Mouse (Mus musculus): ENCODE data around the gene Thsd4. TPM values are rescaled to one million over a fixed set of nuclear protein-coding genes. Genes with fewer than 3 reads are reported as not detected.

Gene Thsd4
- polyA plus RNA-seq, 1 experiment: 2.6 TPM

DNA sequence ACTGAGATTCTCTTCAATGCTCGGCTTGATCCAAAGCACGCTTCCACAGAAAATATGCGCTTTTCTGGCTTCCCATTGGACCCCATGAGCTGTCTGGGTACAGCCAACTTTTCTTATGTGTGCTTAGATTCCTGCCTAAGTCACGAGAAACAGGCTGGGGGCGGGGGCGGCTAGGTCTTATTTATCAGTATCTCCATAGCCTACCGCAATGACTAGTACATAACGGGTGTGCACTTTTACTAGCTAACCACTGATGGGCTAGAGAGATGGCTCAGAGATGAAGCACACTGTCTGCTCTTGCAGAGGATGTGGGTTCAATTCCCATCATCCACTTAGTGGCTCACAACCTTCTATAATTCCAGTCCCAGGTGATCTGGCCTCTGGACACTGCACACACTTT, 121.8 kb downstream of the Thsd4 start:
- no peaks in the 10 kb centered on the region for H3K4me1 ChIP-seq (ENCODE audit: control insufficient read depth, insufficient read depth, low read length)
- H3K4me3 ChIP-seq (ENCODE audit: insufficient read depth, low read length): no peak overlapping the region
- TF ChIP-seq CTCF (IDR thresholded peaks at IDR 0.05; ENCODE audit: extremely low read depth, insufficient read depth, low read length) (no peak), POLR2A (IDR thresholded peaks at IDR 0.05; ENCODE audit: extremely low read depth, insufficient read depth, low read length) (no peak)
- no peak overlapping the region for H3K27ac ChIP-seq (ENCODE audit: insufficient read depth, low read length)

DNA sequence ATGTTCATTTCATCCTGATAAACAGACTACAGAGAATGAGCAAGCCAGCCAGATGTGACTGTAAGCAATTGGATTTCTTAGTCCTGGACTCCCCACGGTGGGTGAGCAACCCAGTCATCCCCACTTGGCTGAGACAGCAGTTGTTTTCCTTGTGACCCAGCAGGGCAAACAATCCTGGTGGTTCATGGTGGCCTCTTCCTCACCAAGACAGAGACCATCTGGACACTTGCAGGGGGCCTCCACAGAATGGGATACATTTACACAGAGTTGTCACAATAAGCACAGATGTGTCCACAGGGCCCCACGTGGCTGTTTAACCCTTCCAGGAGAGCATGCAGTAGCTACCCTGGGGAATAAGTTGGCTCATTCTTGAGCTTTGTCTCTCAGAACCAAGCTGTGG, 123.8 kb downstream of the Thsd4 start:
- H3K27ac ChIP-seq (ENCODE audit: insufficient read depth, low read length): no peak overlapping the region
- H3K4me3 ChIP-seq (ENCODE audit: insufficient read depth, low read length): no peak overlapping the region
- no peaks in the 10 kb centered on the region for H3K4me1 ChIP-seq (ENCODE audit: control insufficient read depth, insufficient read depth, low read length)
- TF ChIP-seq POLR2A (IDR thresholded peaks at IDR 0.05; ENCODE audit: extremely low read depth, insufficient read depth, low read length) (no peak), CTCF (IDR thresholded peaks at IDR 0.05; ENCODE audit: extremely low read depth, insufficient read depth, low read length) (no peak)

DNA sequence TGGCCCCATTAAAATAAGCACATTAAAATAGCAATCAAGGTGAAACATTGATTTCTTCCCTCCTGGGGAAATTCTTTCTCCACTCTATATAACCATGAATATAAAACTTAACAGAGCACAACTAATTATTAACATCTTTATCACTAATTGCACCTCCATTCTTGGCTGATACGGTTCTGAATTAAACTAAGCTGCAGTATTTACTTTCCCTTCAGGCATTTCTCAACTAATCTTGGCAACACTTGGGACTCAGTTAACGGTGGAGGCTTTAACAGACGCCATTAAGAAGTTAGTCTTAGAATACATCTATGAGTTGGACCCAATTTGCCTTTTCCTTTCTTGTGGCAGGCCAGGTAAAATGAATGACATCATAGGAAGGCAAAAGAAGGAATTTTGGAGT, 125.8 kb downstream of the Thsd4 start:
- Histone ChIP-seq H3K4me1 (ENCODE audit: control insufficient read depth, insufficient read depth, low read length) (no peaks in the 10 kb centered on the region), H3K4me3 (ENCODE audit: insufficient read depth, low read length) (no peak overlapping the region), H3K27ac (ENCODE audit: insufficient read depth, low read length) (no peak overlapping the region)
- no peak for TF ChIP-seq POLR2A (IDR thresholded peaks at IDR 0.05; ENCODE audit: extremely low read depth, insufficient read depth, low read length)
- TF ChIP-seq CTCF (IDR thresholded peaks at IDR 0.05; ENCODE audit: extremely low read depth, insufficient read depth, low read length): no peak

DNA sequence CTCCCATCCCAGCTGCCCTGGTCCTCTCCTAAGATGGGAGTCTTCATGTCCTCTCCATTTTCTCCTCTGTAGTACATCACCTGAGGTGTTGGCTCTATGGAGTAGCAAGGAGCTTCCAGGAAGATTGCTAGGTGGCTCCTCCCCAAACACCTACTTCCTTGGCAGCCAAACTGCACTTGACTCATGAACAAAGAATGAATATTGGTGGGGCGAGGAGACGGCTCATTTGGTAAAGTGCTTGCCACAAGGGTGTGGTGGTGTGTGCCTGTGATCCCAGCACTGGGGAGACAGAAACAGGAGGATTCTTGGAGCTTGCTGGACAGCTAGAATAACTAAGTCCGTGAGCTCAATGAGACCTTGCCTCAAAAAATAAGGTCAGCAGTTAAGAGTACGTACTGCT, 128.9 kb downstream of the Thsd4 start:
- Histone ChIP-seq H3K4me1 (ENCODE audit: control insufficient read depth, insufficient read depth, low read length) (no peaks in the 10 kb centered on the region), H3K4me3 (ENCODE audit: insufficient read depth, low read length) (no peak overlapping the region), H3K27ac (ENCODE audit: insufficient read depth, low read length) (no peak overlapping the region)
- TF ChIP-seq POLR2A (IDR thresholded peaks at IDR 0.05; ENCODE audit: extremely low read depth, insufficient read depth, low read length) (no peak), CTCF (IDR thresholded peaks at IDR 0.05; ENCODE audit: extremely low read depth, insufficient read depth, low read length) (no peak)

DNA sequence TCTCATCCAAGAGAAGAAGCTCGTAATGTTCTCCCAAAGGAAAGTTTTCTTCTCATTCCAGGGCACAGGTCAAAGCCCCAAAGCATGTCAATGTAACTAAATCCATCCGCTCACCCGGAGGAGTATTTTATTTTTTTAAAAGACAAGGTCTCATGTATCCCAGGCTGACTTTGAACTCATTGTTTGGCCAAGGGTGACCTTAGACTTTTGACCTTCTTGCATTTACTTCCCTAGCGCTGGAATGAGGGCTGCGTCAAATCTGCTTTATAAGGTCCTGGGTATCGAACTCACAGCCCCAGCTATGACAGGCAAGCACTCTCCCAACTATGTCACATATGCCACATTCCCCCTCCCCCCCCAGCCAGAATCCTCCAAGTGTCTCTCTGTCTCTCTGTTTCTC, 137.1 kb downstream of the Thsd4 start:
- Histone ChIP-seq H3K4me3 (ENCODE audit: insufficient read depth, low read length) (no peak overlapping the region), H3K4me1 (ENCODE audit: control insufficient read depth, insufficient read depth, low read length) (peaks cover 9% of the 10 kb centered on the region), H3K27ac (ENCODE audit: insufficient read depth, low read length) (no peak overlapping the region)
- TF ChIP-seq CTCF (IDR thresholded peaks at IDR 0.05; ENCODE audit: extremely low read depth, insufficient read depth, low read length) (no peak), POLR2A (IDR thresholded peaks at IDR 0.05; ENCODE audit: extremely low read depth, insufficient read depth, low read length) (no peak)

DNA sequence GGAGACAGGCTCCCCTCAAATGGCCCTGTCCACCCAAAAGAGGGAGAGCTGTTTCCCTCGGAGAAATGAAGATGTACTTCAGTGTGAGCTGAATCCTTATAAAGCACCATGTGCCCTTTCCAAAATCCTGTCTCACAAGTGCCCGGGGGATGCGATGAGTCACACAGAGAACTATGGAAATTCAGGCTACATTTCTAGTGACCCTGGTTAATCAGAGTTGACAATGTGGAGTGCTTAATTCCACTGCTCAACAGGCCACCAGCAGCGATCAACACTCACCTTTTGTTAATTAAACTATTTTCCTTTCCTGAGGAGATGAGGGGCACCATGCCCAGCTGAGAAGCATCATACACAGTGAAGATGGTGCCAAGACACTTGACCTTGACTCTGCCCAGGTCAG, 138.9 kb downstream of the Thsd4 start:
- Histone ChIP-seq H3K27ac (ENCODE audit: insufficient read depth, low read length) (no peak overlapping the region), H3K4me3 (ENCODE audit: insufficient read depth, low read length) (no peak overlapping the region), H3K4me1 (ENCODE audit: control insufficient read depth, insufficient read depth, low read length) (peaks cover 9% of the 10 kb centered on the region)
- TF ChIP-seq CTCF (IDR thresholded peaks at IDR 0.05; ENCODE audit: extremely low read depth, insufficient read depth, low read length) (no peak), POLR2A (IDR thresholded peaks at IDR 0.05; ENCODE audit: extremely low read depth, insufficient read depth, low read length) (no peak)

DNA sequence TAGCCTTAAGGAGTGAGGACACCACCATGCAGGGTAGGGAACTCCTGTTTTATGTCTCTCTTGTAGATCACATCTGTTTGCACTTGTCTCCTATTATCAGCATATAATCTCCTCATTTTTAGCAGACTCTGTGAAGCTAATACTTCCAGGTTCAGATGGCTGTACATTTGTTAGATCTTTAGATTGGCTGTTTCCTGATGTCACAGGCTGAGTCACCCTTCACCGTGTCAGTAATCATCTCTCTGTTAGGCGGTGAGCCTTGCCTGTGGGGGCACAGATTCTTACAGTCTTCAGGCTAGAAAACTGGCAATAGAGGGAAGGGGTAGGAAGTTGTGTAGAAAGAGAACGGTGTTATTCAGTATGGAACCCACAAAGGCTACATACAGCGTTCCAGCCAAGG, 139.3 kb downstream of the Thsd4 start:
- Histone ChIP-seq H3K4me1 (ENCODE audit: control insufficient read depth, insufficient read depth, low read length) (peaks cover 9% of the 10 kb centered on the region), H3K27ac (ENCODE audit: insufficient read depth, low read length) (no peak overlapping the region), H3K4me3 (ENCODE audit: insufficient read depth, low read length) (no peak overlapping the region)
- TF ChIP-seq POLR2A (IDR thresholded peaks at IDR 0.05; ENCODE audit: extremely low read depth, insufficient read depth, low read length) (no peak), CTCF (IDR thresholded peaks at IDR 0.05; ENCODE audit: extremely low read depth, insufficient read depth, low read length) (no peak)

DNA sequence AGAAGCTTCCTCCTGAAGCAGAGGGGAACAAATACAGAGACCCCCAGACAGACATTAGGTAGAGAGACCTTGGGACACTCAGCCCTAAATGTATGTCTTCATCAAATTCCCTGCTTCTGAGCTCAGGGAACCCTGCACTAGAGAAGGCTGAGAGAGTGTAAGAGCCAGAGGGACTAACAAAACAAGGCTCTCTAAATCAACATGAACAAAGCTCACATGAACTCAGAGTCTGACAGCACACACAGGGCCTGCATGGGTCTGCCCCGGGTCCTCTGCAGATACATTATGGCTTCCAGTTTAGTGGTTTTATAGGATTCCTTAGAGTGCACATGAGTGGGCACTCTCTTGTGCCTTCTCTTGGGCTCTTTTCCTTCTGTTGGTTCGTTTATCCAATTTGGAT, 140.8 kb downstream of the Thsd4 start:
- Histone ChIP-seq H3K4me1 (ENCODE audit: control insufficient read depth, insufficient read depth, low read length) (peaks cover 9% of the 10 kb centered on the region), H3K4me3 (ENCODE audit: insufficient read depth, low read length) (no peak overlapping the region), H3K27ac (ENCODE audit: insufficient read depth, low read length) (no peak overlapping the region)
- no peak for TF ChIP-seq CTCF (IDR thresholded peaks at IDR 0.05; ENCODE audit: extremely low read depth, insufficient read depth, low read length)
- no peak for TF ChIP-seq POLR2A (IDR thresholded peaks at IDR 0.05; ENCODE audit: extremely low read depth, insufficient read depth, low read length)

DNA sequence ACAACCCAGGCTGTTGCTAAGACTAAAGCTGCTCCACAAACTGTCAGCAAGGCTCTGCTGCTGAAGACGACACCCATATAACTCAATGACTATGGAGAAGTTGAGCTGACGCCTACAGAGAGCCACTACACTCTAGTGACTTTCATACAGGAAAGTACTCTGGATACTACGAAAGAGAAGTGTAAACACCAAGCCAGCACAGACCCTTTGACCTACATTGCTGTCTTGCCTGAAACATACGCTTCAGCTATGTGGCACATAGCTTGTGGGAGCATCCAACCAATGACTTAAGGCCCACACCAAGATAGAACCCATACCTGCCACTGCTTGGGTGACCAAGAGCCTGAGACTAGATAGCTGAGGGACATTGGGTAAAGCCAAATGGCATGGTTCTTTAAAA, 141.3 kb downstream of the Thsd4 start:
- Histone ChIP-seq H3K27ac (ENCODE audit: insufficient read depth, low read length) (no peak overlapping the region), H3K4me1 (ENCODE audit: control insufficient read depth, insufficient read depth, low read length) (peaks cover 9% of the 10 kb centered on the region), H3K4me3 (ENCODE audit: insufficient read depth, low read length) (no peak overlapping the region)
- TF ChIP-seq CTCF (IDR thresholded peaks at IDR 0.05; ENCODE audit: extremely low read depth, insufficient read depth, low read length) (no peak), POLR2A (IDR thresholded peaks at IDR 0.05; ENCODE audit: extremely low read depth, insufficient read depth, low read length) (no peak)

DNA sequence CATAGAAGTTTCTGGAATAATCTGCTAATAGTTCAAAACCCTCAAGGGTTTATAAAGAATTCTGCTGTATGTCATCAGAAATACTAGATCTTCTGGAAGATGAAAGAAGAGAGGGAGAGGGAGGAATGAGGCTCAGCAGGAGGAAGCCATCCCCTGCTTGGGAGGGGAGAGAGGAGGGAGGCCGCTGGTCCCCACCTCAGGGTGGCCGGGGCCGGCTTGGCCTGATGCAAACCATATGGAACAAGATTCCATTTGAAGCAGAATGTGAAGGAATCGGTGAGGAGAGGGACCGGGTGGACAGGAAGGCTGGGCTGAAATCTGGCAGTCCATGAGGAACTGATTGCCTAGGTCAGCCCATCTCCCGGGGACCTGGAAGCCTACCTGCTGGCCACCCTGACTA, 143.6 kb downstream of the Thsd4 start:
- Histone ChIP-seq H3K4me1 (ENCODE audit: control insufficient read depth, insufficient read depth, low read length) (peaks cover 6% of the 10 kb centered on the region), H3K27ac (ENCODE audit: insufficient read depth, low read length) (no peak overlapping the region), H3K4me3 (ENCODE audit: insufficient read depth, low read length) (no peak overlapping the region)
- TF ChIP-seq POLR2A (IDR thresholded peaks at IDR 0.05; ENCODE audit: extremely low read depth, insufficient read depth, low read length) (no peak), CTCF (IDR thresholded peaks at IDR 0.05; ENCODE audit: extremely low read depth, insufficient read depth, low read length) (no peak)

All from cortical plate, adult 2 months (tissue).